Mouse (Mus musculus): Measurements from ENCODE around the gene Eif4b.

Eif4b gene

DNA sequence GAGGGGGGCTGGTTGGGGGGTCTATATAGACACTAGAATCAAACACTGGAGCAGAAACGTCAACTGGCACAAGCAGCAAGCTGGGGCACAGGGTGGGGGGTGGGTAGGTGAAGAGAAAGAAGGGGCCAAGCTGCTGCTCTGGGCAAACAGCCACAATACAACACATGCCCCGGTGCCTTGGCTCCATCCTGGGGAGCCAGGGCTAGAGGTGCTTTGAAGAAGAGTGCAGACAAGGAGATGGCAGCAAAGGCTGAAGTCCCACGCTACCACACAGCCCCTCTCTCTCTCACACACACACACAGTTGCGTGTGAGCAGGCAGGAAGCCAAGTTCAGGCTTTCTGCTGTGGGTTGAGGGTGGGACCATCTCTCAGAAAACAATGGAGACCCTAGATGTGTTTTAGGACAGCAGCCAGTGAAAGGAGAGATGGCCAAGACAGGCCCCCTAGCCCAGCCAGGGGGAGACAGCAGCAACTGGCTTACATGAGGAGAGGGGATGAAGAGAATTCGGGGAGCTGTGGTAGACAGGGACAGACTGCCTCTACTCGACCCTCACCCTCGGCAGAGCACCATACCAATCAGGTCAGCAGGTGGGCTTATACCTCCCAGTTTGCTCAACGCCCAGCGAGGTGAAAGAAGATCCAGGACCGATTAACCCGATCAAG lies 43.3 kb downstream of the Eif4b start:
- DNase-seq (ENCODE audit: low read depth in 1 of 2, low spot score in 2 of 2) = no peak

DNA sequence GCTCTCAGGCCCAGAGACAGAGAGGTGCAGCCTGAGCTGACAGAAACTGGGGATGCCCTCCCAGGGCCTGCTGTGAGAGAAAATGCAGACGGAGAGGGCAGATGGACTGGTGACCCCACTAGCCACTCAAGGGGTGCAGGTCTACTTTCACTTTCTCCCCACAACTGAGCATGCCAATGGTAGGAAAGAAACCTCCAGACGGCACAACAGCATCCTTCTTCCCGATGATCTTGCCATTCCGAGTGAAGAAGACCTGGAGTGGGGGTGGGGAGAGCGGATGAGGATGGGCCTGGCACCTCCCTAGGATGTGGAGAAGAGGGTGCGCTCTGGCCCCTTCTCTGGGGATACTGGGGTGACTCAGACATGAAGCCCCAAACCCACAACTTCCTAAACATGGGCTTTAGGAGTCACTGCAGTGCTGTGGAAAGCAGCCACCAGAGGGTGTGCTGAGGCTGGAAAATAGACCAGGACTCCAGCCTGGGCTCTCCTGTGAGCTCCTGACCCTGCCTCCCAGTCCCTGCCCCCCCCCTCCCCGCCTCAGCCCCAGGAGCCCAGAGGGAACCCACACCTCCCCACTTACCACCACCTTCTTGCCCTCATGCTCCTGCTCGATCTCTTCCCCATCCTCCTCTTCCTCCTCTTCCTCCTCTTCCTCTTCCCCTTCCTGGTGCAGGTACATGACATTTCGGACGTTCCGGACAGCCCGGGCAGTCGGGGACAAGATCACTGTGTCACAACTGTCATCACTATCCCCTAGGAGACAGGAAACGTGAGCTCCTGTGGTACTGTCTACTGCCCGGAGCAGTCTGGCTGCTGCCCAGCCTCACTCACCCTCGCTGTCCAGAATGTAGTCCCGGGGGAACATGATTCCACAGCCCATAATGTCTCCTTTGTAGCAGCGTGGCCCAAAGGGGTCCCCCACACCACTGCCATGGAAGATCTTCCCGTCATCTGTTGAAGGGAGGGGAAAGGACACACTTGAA lies 44.2 kb downstream of the Eif4b start:
- no peak for DNase-seq (ENCODE audit: low read depth in 1 of 2, low spot score in 2 of 2)

DNA sequence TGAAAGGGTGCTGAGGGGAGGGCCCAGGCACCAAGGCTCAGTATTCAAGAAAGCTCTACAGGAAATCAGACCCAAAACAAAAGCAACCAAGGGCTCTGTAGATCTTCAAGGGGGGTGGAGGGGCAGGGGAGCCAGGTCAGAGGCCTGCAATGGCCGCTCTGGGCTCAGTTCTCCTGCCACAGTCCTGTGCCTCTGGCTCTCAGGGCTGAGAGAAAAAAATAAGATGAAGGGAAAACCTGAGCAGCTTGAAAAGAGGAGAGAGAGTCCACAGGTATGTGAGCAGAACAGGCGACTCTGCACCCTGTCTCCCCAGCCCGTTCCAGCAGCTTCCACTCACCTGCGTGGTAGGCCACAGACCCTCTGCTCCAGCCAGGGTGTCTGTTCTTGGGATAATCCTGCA lies 45.0 kb downstream of the Eif4b start:
- no peak for DNase-seq (ENCODE audit: low read depth in 1 of 2, low spot score in 2 of 2)

DNA sequence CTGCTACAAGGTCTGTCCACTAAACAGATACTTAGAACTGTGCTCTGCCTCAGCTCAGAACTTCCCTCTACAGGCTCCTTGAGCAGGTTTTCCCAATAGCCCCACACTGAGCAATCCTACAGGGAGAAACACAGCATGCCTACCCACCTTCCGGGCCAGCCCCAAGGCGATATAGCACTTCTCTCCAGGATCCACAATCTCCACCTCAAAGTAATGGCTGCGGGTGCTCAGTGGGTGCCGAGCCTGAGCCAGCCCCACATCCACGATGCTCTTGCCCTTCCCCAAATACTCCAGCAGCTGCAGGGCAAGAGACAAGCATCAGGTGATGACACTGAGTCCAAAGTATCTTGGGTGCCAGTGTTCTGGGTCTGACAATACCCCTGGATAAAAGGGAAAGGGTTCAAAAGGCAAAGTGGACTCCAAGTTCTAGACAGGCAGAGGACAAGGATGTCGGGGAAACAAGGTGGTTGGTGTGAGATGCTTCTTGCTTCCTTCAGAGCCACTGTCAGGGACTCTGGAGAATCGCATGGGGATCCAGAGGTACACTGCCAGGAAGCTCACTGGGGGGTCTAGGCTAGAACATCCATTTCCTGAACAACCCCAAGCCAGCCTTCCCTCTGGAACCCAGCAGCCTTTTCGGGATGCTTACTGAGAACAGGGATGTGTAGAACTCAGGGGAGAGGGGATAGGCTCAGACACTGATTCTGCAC lies 45.7 kb downstream of the Eif4b start:
- no peak for DNase-seq (ENCODE audit: low read depth in 1 of 2, low spot score in 2 of 2)

DNA sequence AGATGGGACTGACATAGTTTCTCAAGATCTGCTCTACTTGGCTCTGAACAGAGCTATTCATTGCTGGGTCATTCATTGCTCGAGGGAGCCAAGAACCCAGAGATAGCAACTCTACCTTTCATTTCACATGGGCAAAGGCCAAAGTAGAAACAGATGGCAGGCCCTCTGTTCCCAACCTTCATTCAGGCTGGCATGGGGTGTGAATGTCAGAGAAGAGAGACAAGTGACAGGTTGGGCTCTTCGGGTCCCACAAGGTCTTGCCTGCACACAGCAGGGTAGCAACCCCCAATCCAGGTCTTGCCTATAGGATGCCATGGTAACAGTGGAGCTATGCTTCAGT lies 46.2 kb downstream of the Eif4b start:
- DNase-seq (ENCODE audit: low read depth in 1 of 2, low spot score in 2 of 2) = no peak

DNA sequence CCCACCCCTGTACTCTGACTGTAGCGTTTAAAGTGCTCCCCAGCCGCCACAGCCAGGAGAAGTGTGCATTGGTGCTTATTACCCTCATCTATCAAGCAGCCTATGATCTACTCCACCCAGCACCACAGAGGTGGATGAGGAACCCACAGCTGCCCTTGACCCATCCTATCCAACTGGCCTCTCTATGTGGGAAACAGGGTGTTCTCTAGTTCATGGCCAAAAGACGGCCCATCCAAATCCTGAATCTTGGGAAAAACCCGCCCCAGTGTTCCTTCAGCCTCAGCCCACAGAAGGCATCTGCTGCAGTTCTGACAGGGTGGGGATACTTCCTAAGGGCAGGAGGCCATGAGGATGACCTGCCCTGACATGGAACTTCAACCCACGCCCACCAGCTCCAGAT lies 47.0 kb downstream of the Eif4b start:
- no peak for DNase-seq (ENCODE audit: low read depth in 1 of 2, low spot score in 2 of 2)

DNA sequence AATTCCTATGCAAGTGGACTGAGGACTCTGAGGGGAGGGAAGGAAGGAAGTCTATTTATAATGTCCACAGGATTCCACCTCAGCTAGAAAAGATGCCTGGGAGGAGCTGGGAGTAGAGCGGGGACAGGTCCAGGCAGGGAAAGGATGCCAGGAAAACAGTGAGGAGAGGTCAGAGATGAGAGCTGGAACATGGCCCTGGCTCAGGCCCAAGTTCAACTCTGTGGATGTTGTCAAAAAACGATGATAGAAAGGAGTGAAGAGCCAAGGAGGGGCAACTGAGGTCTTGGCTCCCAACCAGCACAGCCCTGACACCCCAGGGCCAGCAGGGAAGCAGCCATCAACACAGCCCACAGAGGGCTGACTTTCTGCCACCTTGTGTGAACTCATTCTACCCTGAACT lies 52.7 kb downstream of the Eif4b start:
- no peak for DNase-seq (ENCODE audit: low read depth in 1 of 2, low spot score in 2 of 2)

DNA sequence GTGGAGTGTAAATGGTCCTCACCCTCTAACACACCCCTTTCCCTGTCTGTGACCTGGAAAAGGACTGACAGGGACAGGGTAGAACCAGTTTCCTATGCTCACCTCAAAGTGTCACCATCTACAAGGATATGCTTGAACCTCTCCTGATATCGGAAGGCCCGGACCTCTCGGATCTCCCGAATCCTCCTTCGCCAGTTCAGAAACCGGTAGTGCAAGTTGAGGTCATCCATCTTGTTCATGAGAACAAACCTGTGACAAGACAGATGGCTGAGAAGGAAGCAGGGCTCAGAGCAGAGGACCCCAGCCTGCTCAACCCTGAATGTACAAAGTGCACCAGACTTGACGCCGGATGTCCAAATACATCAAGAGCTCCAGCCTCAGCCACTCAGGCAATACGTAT lies 59.7 kb downstream of the Eif4b start:
- DNase-seq (ENCODE audit: low read depth in 1 of 2, low spot score in 2 of 2) = no peak

DNA sequence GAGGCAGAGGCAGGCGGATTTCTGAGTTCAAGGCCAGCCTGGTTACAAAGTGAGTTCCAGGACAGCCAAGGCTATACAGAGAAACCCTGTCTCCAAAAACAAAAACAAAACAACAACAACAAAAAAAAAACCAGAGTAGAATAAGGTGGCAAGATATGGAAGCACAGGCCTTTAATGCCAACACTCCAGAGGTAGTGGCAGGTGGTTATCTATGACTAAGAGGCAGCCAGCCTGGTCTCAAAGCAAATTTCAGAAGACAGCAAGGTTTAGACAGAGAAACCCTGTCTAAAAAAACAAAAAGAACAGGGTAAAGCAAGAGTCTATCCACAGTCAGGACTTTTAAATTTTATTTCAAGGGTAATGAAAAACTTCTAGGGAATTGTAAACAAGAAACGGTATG lies 61.1 kb downstream of the Eif4b start:
- DNase-seq (ENCODE audit: low read depth in 1 of 2, low spot score in 2 of 2) = no peak

DNA sequence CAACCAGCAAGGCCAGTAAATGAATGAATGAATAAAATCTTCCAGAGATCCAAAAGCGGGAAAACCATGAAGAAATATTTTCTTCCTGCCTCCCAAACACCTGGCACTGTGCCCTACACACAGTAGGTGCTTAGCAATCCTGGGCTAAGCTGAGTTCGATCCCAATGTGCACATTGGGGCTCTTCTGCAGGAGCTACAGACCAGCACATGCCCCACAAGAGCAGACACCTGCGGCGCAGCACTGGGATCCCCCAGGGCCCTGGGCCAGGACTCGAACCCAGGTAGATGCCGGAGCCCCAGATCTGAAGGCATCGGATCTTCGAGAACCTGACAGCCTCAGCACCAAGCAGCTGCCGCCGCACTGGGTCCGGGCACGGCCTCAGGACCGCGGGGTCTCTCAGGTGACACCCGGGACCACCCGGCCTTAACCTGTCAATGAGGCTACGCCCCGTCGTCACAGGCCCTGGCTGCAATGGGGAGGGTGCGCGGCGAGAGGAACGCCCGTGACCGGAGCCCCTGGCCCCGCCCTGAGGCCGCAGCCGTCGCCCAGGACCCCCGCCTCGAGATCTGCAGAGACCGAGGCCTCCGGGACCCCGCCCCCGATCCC lies 62.1 kb downstream of the Eif4b start:
- no peak for DNase-seq (ENCODE audit: low read depth in 1 of 2, low spot score in 2 of 2)

DNA sequence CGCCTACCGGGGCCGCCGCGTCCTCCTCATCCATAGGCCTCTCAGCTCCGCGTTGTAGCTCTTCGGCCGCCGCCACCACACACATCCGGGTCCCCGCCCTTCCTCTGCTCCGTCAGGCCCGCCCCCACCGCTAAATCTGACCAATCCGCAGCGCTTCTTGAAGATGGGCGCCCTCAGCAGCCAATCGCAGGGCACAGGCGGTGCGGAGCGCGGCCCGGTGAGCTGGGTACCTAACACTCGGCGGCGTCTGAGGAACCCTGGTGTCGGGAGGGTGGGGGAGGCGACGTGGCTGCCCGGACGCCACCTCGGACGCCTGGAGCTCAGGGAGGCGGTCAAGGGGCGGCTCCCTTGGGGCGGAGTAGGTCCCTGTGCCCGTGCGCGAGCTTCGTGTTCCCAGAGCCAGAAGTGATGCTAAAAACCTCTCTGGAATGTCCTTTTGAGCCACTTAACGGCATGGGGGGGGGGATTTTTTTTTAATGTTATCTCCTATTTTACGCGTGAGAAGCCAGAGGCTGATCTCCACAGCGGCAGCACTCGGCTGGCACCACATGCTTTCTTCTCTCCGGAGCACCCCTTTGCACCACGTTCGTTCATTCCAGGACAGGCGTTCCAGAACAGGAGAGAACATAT lies 62.7 kb downstream of the Eif4b start, which contains the start of gene Spryd3:
TSS of gene Spryd3 (minus strand) at position 106 of the 630 bp plus-strand sequence.
- DNase-seq (ENCODE audit: low read depth in 1 of 2, low spot score in 2 of 2) = peak; percentile 87 to 95

DNA sequence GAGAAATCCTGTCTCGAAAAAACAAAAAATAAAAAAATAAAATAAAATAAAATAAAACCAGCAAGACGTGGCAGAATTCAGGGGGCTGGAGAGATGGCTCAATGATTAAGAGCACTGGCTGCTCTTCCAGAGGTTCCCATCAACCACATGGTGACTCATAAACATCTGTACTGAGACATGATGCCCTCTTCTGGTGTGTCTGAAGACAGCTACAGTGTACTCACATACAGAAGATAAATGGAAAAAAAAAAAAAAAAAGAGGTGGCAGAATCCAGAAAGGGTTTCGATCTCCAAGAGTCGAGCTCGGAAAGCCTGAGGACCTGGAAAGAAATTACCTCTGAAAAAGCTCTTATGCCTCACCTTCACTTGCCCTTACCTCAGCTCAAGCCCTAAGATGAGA lies 67.5 kb downstream of the Eif4b start:
- no peak for DNase-seq (ENCODE audit: low read depth in 1 of 2, low spot score in 2 of 2)

DNA sequence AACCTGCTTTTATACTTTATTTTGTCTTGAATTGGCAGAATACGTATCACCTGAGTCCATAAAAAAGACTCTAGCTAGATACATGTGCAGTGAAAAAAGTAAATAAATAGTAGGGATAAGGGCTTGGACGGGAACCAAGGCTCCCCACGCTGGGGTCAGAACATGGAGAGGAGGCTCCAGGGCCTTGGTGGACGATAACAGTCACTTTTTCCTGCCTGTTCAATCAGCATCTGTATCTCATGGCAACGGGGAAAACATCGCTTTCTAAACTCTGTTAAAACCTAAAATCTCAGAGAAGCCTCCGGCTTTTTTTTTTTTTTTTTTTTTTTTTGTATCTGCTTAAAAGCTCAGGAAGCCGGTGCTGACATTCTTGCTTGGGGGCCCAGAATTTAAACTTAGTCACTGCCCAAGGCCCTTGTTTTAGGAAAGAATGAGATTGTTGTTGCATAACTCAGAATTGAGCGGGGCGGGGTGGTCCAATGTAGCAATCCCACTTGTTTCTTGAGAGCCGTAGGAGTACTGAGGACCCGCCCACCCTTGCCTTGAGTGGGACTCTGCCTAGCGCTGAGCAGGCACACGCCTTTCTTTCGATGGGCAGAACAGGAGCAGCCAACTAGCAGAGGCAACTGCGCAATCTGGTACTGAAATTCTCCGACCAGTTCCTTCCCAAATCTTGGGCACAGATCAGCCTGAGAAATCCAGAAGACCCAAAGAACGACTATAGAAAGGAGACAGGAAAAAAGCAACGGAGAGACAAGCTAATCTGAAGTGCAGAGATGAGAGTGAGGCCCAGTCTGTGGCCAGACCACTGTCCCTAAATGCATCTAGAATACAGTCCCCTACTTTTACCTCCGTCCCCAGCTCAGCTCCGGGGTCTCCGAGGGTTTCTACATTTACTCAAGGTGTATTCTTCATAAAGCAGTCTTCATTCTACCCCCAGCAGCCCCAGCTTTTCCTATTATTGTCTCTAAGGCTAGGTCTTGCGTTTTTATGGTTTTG lies 69.6 kb downstream of the Eif4b start:
- DNase-seq (ENCODE audit: low read depth in 1 of 2, low spot score in 2 of 2) = no peak

DNA sequence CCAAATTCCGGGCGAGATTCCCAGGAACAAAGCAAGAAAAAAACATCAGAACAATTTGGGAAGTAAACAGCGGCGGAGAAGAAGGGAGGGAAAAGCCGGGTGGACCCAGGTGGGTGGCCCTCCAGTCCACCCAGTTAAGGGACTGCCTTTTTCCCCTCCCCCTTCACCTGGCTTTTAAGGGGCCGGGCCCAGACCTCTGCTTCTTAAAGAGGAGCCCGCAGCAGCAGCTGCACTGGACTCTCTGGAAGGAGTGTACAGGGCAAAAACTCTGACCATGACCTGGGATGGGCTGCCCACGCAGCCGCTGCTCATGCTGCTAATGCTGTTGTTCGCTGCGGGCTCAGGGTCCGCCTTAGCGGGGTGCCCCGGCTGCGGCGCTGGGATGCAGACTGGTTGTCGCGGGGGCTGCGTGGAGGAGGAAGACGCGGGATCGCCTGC lies 70.7 kb downstream of the Eif4b start, which contains the start of gene Igfbp6:
TSS of gene Igfbp6 (plus strand) at position 89 of the 438 bp plus-strand sequence.
- DNase-seq (ENCODE audit: low read depth in 1 of 2, low spot score in 2 of 2) = no peak

DNA sequence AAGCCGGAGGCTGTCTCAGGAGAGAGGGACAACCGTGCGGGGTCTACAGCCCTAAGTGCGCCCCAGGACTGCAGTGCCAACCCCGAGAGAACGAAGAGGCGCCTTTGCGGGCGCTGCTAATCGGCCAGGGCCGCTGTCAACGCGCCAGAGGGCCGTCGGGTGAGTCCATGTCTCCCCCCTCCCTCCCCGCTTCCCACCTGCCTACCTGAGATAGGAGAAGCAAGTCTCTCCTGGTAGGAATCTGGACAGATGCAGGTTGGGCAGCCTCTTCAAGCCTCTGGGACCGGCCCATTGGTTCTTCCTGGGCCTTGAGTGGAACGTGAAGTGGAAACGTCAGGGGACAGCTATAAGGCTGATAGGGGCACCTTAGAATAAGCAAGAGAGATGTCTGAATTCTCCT lies 71.2 kb downstream of the Eif4b start:
- no peak for DNase-seq (ENCODE audit: low read depth in 1 of 2, low spot score in 2 of 2)

DNA sequence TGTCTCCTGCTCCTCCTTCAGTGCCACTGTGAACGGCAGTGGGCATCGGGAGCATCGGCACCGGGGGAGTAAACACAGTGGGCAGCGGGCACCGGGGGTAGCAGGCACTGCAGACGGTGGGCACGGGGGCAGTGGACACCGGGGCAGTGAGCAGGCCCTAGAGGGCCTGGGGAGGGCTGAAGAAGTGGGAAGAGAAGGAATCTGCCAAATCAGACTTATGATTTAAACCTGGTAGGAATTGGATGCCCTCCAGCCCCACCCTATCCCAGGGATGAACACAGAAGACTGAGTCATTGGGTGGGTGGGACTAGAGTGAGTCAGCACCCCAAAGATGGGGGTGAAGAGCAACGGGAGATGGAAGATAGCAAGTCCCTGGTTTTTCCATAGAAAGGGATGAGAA lies 71.8 kb downstream of the Eif4b start:
- DNase-seq (ENCODE audit: low read depth in 1 of 2, low spot score in 2 of 2) = no peak

DNA sequence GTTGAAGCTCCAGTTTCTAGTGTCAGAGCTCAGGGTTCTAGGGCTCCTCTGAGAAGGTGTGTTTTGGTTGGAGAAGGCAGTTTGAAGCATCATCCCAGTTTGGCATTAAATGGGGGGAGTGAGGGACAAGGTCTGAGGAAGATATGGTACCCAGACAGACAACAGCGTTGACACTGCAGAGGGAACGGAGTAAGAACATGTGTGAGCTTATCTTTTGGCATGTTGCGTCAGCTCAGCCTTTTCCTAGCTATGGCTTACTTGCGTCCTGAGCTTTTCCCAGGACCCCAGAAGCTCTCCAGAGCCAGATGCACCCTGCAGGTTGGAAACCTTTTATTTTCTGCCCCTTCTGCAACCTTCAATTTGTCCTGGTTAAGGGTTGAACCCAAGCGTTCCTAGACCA lies 72.5 kb downstream of the Eif4b start:
- DNase-seq (ENCODE audit: low read depth in 1 of 2, low spot score in 2 of 2) = no peak
